Mouse (Mus musculus) gastrocnemius, postnatal 36 days (tissue): ENCODE data around the gene Paics. TPM values are rescaled to one million over a fixed set of nuclear protein-coding genes. Genes with fewer than 3 reads are reported as not detected.
"Not testable (repeated sequence)": the region's sequence is repeated elsewhere in the genome, so short reads cannot be mapped to it uniquely, and the experiment has no call there.

ENCODE experiments used
- DNase-seq, 2 experiments: peaks; one replicate each; pipeline ENCODE4 v3.0.0; 2022
- intact Hi-C: fragments of 180-260 bp; cut with DNase I; formaldehyde crosslinking; loops from one replicate; pipeline ENCODE4 v1.15.1; 2025
- long read RNA-seq, 2 experiments: library from polyadenylated mRNA; stranded (forward); transcript quantifications; one replicate each; pipeline ENCODE4 v2.0.0; 2021
- total RNA-seq, 2 experiments: library from RNA; stranded (reverse); gene quantifications; 2 replicates each; pipeline ENCODE4 v1.2.3; 2021

The Paics gene
- total RNA-seq, result 100 to 1,000 TPM; 123 TPM
- long read RNA-seq, experiment 1, transcript Paics-202 (10 exons, 1,862 nt), result minor isoform, 5 of 120 reads
- long read RNA-seq, experiment 1, transcript Paics-203 (10 exons, 2,345 nt), result minor isoform, 8 of 120 reads
- long read RNA-seq, experiment 1, transcript Paics-201 (9 exons, 2,482 nt), result major isoform, 86 of 120 reads
- long read RNA-seq, experiment 1, partial matches to known transcripts, result 11 of 120 reads
- long read RNA-seq, experiment 1, other reads (novel, unspliced or antisense), result 9 of 120 reads
- long read RNA-seq, experiment 2, transcript Paics-201 (9 exons, 2,482 nt), result major isoform, 103 of 151 reads
- long read RNA-seq, experiment 2, transcript Paics-202 (10 exons, 1,862 nt), result minor isoform, 8 of 151 reads
- long read RNA-seq, experiment 2, transcript Paics-203 (10 exons, 2,345 nt), result minor isoform, 6 of 151 reads
- long read RNA-seq, experiment 2, partial matches to known transcripts, result 12 of 151 reads
- long read RNA-seq, experiment 2, other reads (novel, unspliced or antisense), result 21 of 151 reads

DNA sequence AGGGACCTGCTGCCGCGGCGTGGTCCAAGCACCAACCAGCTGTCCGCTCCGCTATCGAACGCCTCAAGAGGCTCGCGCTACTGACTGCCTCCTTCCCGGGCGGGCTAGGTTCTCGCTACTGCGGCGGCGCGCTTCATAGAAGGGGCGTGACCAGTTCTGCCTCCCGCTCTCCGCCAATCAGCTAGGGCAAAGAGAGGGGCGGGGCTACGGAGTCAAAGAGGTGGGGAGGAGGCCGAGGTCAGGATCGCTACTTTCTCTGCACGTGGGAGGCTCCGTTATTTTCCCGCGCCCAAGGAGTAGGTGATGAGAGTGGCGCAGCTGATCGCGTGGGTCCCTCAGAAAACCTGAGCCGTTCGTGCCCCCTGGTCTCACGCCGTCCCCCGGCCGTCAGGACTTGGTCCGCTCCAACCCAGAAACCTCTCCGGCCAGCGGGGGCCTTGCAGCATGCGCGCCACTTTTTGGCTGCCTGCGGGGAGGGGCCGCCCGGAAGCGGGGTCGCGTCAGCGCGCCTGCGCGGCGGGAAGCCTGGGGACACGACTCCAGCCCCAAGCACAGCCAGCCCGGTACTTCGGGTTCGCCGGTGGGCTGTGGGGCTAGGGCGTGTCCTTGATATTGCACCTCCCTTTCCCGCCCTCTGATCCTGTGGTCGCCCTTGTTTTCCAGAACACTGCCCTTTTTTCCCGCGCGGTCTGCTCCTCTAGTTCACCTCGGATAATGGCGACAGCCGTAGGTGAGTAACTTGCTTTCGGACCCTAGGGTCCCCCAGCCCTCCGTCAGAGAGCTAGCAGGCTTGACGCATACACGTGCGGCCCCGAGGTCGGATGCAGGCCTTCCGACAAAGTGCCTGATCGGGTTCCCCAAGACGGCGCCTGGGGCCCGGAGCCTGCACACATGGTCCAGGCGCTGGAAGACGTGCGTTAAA, at the start of gene Paics, which contains the start of gene Ppat:
Paics (plus strand) TSS at position 202 of the 922 bp plus-strand sequence.
Ppat (minus strand) TSS at position 473 of the 922 bp plus-strand sequence.
- intact Hi-C loops, result loop anchor here (5.0 kb wide), 1 partner anchor 44 kb away; the partner anchor contains the start of gene Aasdh
- peak; percentile 97 to 98 for DNase-seq

DNA sequence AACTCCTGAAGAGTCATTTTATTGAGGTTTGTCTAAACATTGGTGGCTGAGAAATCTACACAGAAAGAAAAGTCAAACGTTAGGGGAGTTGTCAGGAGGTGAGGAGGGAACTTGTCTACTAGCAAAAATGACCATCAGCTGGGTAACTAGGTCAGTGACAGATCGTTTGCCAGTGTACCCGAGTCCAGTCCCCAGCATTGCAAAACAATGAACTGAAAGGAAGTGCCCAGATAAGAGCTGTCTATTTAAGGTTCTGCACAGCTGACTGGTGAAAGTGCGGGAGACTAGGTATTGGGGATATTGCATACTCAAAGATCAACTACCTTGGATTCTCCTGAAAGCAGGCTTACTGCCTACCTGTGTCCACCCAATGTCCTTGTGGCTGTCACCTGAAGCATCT, 49.0 kb upstream of the Paics start:
- DNase-seq, result no peak
- intact Hi-C loops, result loop anchor here (5.0 kb wide), 1 partner anchor 405 kb away; no protein-coding TSS in a partner anchor

DNA sequence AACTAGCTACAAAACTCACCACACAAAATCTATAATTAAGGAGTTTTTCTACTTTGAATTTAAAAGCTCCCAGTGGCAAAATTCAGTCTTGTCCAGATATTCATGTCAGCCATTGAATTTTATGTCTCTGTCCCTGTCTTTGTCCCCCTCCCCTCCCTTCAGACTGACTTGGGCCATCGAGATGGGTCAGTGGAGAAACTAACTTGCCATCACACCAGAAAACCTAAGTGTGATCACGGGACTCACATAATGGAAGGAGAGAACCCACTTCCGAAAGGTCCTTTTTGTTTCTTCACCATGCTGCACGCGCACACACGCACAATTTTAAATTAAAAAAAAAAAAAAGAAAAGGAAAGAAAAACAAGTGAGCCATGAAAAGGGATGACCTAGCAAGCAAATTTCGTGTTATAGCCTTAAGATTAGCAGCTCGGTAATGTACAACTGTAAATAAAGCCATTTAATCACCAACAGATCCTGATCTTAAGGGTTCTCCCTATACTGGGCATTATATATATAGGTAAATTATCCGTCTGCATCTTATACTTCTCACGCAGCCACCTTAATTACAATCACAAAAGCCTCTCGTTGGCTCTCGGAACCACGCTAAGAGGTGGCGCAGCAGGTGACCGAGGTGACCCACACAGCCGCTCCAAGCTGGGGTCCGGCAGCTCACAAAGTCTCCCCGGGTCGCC, 46.2 kb upstream of the Paics start:
- no peak for DNase-seq

DNA sequence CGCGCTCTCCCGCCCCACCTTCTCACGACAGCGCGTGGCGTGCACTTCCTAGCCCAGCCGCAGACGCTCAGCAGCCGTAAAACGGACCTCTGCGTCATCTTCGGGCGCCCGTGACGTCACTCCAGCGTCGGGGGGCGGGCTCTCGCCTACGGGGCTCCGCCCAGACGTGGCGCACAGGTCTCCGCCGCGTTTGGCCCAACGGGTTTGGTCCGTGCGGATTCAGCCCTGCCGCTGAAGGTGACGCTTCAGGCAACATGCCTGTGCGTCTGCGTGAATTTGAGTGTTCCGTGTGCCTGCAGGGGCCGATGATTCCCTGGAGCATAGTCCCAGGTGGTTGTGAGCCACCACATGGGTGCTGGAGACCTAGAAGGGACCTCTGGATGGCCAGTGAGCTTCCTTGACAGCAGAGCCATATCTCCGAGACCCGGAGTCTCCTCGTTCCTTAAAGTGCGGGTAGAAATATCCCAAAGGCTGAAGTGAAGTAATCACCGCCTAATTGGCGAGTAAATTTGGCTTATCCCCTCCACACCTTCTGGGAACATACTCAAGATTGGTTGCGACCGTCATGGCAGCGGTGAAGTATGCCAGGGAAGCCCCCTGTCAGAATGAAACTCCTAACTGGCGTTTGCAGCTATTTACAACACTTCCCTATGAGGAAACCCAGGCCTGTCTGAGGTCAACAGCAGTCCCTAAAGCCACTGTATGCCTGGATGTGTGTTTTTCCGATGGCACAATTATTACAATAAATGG, 45.5 kb upstream of the Paics start, which contains the start of gene Aasdh:
Aasdh (minus strand) TSS at position 110 of the 750 bp plus-strand sequence.
- DNase-seq, result peak; percentile 93 to 96
- intact Hi-C loops, result loop anchor here (5.0 kb wide), 2 partner anchors 47 to 62 kb away; partner anchors contain the start of genes Paics and Ppat

More for the DNA sequence above, 46.2 kb upstream of the Paics start:
- intact Hi-C loops, result loop anchor here (5.0 kb wide), 3 partner anchors 47 to 402 kb away; partner anchors contain the start of genes Paics and Ppat

DNA sequence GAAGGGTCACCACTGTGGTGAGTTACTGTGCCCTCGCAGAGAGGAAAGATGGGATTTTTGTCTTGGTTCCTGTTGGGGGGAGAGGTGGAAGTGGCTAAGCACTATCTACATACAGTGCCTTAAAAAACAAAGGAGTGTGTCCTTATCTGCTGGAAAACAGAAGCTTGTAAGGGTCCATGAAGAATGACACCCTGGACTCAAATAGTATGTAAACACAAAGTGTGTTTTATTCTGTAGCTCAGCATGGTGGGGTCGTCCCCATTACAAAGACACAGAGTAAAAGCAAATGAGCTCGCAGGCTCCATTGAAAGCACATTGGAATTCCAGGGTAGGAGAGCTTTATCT, 45.0 kb upstream of the Paics start:
- DNase-seq, result no peak
- intact Hi-C loops, result loop anchor here (5.0 kb wide), 2 partner anchors 46 to 61 kb away; partner anchors contain the start of genes Paics and Ppat

DNA sequence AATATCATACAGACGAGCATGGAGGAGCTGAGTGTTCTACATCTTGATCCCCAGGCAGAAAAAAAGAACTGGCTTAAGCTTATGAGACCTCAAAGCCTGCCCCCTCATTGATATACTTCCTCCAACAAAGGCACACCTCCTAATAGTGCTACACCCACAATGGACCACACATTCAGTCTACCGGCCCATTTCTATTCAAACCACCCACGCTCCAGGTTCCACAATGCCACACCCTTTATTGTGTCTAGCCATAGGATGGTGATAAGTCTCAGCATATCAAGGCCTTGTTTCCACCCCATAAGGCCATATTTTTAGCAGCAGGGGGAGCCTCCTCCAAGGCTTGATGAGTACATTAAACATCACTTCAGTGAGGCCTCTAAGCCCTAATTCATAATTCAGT, 40.3 kb upstream of the Paics start:
- DNase-seq, result no peak
- intact Hi-C loops, result no loop called here

DNA sequence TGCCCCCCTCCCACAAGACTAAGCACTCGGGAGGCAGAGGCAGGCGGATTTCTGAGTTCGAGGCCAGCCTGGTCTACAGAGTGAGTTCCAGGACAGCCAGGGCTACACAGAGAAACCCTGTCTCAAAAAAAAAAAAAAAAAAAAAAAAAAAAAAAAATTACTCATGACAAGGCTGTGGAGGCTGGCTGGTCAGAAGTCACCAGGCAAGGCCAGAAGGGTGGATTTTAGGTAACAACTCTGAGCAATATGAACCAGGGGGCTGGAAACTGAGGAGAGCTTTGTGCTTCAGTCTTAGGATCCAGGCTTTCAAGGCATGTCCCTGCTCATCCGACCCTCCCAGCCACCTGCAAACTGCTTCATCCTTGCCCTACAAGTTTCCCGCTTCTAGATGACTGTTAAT, 38.6 kb upstream of the Paics start:
- intact Hi-C loops, DNase-seq: not testable (repeated sequence)

DNA sequence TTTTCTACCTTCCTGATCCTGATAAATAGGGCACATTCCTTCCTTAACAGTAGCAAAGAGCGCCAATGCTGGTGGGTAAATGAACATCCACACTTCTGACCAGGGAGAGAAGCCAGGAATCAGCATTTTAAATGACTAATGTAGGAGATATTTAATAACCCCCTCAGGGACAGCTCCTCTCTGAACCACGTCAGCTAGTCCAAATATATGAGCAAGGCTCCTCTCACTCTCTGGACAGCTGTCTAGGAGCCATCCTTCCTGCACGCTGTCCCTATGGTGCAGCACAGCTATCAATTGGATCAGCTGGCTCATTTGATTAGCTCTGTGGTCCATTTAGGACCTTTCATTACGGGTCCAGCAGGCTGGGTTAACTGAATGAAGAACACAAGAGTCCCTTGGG, 28.3 kb upstream of the Paics start:
- intact Hi-C loops, result no loop called here
- no peak for DNase-seq

DNA sequence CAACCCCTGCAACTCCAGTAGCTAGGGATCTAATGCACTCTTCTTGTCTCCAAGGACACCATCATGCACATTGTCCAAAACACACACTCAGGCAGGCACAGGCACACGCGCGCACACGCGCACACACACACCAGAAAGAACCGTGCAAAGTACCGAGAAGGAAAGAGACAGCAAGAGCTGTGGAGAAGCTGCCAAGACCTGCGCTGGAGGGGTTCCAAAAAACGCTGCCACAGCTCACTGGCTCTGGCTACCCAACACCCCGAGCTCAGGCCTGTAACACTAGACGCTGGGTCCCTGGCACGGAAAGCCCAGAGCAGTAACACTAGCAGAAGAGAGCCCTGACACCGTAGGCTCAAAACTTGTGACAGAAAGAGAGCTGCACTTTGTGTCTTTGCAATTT, 27.7 kb upstream of the Paics start:
- DNase-seq, result peak; percentile 72 to 82
- intact Hi-C loops, result no loop called here

DNA sequence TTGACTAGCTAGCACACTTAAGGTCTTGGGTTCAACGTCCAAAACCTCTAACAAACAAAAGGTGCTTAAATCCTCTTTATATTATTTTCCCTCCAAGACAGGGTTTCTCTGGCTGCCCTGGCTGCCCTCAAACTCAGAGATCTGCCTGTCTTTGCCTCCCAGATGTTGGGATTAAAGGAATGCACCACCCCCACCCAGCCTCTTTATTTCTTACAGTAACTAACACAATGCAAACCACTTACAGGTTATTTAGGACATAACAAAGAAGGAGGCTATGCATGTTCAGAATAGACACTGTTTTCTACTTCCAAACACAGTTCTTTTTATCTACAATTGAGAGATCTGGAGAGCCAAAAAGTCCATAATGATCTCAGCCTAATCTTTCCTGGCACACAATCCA, 26.8 kb upstream of the Paics start:
- no peak for DNase-seq
- intact Hi-C loops, result no loop called here

DNA sequence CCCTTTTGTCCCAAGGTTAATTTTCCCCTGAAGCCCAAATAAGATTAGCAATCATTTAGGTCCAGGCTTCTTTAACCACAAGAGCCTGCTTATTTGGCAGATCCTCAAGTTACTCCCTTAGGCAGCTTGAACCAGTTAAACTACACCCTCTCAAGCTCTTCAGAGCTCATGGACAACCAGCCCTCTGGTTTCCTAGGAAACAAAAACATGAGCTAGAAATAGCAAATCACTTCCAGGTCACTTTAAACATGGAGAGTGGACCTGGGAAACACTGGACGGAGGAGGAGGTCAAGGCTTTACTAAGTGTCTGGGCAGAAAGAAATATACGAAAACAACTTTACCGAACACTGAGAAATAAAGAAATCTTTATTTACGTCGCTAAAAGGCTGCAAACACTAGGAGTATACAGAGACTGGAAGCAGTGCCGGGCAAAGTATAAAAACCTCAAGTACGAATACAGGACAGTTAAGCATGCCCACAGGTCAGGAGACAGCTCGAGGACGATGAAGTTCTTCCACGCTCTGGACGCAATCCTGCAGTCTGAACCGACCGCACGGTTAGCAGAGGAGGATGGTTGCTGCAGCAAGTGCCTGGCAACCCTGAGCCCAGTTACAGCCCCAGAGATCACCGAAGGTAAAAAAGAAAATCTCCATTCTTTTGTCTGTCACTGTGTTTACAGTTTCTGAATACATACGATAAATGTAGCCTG, 22.8 kb upstream of the Paics start:
- no peak for DNase-seq
- intact Hi-C loops, result no loop called here

DNA sequence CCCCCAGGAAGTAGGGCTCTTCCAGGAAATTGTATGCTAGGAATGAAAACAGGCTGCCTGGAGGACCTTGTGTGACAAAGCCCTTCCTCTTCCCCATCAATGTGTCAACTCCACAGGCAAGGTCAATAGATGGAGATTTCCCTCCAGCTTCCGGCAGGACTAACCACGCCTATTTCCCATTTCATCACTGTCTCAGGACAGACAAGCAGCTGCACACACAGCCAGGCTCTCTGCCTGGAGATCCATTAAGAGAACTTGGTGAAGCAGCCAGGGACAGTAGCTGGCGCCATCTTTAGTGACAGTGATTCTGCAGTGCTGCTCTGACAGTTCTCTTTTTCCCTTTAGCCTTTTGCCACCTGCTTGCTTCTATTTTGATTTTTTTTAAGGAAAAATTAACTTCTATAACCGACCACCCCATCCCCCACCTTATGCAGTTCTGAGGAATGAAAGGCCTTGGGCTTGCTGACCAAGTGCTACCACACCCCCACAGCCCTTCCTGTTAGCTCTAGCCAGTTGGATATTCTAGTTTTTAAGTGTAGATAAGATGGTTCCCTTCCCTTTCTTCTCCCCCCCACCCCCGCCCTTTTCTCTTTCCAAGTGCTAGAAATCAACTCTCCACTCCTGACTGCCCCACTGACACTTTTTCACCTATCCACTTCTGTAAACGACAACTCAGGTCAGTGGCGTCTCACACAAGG, 21.8 kb upstream of the Paics start:
- no peak for DNase-seq
- intact Hi-C loops, result no loop called here

DNA sequence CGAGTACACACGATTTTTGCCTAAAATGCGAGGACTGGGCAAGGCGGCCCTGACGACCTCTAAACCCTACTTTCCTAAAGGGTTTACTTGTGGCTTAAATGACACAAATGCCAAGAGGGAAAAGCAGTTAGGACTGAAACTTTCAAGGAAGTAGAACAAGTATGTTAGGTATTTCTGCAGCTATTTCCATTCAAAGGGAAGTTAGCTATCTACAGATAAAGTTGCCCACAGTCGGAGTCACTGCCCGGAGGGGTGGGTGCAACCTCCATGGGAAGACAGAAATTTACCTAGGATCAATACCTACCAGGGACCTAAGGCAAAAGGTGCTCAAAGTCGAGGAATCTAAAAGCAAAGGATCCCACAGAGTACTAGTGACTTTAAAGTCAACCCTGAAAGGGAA, 11.4 kb upstream of the Paics start:
- no peak for DNase-seq
- intact Hi-C loops, result no loop called here

DNA sequence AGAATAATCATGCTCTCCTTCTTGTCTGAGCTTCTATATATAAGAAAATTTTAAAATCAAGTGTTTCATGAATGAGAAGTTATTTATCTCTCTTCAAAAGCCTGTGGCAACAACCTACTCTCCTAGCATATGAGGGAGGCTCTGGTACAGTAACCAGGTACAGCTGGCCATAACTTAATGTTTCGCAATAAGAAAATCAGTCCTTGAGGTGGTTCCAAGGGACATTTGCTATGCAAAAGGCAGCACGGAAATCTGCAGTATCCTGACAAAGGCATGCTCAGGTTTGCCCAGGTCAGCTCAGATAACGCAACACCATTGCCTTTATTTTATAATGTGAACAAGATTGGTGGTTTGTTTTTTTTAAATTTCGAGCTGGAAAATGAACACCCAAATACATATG, 9.1 kb upstream of the Paics start:
- intact Hi-C loops, result no loop called here

DNA sequence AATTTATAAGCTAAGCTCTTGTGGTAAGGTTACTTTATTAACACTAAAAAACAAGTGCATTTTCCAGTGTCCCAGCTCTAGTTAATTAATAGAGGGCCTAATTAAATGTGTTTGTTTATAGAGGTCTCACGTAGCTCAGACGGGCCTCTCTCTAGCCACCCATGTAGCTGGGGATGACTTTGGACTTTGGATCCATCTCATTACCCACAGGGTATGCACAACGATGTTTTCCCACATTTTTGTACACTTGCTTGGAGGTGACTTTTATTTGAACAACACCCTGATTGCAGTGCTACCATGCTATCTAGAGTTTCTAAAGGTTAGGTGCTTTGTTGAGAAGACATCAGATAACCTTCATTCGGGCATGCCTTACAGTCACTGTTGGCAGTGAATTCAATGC, 8.6 kb upstream of the Paics start:
- intact Hi-C loops, result no loop called here
- DNase-seq, result no peak

More for the DNA sequence above, 9.1 kb upstream of the Paics start:
- no peak for DNase-seq

DNA sequence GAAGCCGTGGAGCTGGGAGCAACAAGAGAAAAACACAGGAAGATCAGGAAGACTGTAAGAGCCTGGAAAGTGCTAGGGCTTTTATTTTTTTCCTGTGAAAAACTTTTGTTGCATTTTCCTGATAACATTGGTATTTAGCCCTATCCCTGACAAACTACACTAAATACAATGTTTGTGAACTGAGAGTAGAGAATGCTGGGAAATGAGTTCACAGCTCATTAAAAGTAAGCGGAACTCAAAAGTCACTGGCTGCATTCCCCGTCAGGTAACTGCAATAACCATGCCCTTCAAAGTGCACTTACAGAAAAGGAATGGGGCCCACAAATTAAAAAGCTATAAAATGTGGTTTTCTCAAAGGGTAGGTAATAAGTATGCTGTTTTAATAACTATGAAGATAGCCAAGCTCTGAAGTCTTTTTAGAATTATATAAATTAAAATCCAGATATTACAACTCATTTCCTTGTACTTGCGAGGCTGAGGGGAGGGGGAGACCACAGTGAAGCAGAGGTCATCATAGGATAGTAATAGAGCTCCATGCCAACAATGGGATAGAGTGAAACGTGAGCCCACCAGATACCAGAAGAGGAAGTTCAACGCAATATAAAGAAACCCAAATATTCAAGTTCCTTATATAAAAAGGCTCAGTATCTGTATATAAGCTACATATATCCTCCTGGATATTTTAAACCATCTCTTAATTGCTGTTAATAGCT, 6.0 kb upstream of the Paics start:
- DNase-seq, result no peak
- intact Hi-C loops, result no loop called here

DNA sequence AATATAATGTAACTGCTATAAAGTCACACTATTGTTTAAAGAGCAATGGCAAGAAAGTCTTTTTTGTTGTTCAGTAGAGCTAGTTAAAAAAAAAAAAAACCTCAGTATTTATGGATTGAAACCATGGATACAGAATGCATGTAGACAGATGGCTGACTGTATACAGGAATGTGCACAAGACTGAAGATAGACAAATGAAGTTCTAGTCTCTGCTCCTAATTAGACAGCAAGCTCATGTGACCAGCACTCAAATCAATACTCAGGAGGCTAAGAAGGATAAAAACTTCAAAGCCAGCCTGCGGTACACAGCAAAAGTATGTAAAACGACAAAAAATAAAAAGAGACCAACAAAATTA, 5.5 kb upstream of the Paics start:
- intact Hi-C loops, result no loop called here
- no peak for DNase-seq

DNA sequence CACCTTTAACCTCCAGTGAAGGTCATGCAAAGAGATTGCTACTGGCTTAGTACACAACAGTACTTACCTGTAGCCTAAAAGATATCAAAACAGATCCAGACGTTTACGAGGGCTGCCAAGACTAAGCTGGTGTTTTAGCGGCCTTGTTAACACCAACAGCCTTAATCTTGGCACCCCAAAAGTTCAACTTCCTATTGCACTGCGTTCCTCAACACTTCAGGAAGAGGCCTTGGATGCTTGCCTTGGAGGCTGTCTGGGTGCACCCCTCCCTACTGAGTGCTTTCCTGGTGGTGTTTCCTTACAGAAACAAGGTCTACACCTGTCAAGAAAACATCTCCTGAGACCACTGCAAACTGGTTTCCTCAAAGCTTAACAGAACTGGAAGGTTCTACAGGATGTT, 4.0 kb upstream of the Paics start:
- no peak for DNase-seq
- intact Hi-C loops, result no loop called here
